Mouse (Mus musculus) adrenal gland, adult 2 months (tissue): ENCODE data around the gene Mylk. TPM values are rescaled to one million over a fixed set of nuclear protein-coding genes. Genes with fewer than 3 reads are reported as not detected.
"Not testable (repeated sequence)": the region's sequence is repeated elsewhere in the genome, so short reads cannot be mapped to it uniquely, and the experiment has no call there.

Source experiments
- DNase-seq: peaks from one replicate; pipeline ENCODE4 v3.0.0; 2021
- long read RNA-seq: library from polyadenylated mRNA; stranded (forward); transcript quantifications from one replicate; pipeline ENCODE4 v2.0.0, GENCODE M21; 2021
- polyA plus RNA-seq: library from polyadenylated mRNA; depleted of rRNA; stranded (reverse); fragments of >200 nt; gene quantifications from 2 replicates; pipeline ENCODE4 v1.2.3, GENCODE M21; 2012; rRNA removed
- total RNA-seq, 2 experiments: library from RNA; stranded (reverse); gene quantifications; 2 replicates each; pipeline ENCODE4 v1.2.3; 2021

Gene Mylk
- 10 to 100 TPM; 53.7 to 58.8 TPM for total RNA-seq
- 20.0 and 21.1 TPM in 2 replicates for polyA plus RNA-seq
- long read RNA-seq, partial matches to known transcripts = 11 of 19 reads
- long read RNA-seq, other reads (novel, unspliced or antisense) = 5 of 19 reads

DNA sequence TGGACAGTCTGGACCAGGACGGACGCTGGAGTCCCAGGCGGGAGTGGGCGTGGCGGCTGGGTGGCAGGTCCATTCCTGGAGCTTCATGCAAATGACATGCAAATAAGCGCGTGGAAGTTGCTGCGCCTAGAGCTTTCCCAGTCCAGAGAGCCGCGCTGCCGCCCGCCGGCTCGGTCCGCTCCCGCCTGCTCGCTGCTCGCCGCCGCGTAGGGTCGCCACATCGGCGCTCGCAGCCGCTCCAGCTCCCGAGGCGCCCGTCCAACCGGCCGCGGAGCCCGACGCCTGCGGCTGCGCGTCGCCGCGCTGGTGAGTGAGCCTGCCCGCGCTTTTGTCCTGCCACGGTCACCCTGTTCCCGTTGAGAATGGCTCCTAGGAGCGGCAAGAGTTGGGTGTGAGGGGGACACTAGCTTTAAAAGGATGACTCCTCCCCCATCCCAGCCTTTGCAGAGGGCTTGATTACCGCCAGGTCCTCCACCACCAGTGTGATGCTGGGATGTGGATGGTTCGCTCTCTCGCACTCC lies at the start of gene Mylk:
Gene Mylk, plus strand, starts transcription at position 146 of the 521 bp plus-strand sequence.
- DNase-seq = peak; percentile 95

DNA sequence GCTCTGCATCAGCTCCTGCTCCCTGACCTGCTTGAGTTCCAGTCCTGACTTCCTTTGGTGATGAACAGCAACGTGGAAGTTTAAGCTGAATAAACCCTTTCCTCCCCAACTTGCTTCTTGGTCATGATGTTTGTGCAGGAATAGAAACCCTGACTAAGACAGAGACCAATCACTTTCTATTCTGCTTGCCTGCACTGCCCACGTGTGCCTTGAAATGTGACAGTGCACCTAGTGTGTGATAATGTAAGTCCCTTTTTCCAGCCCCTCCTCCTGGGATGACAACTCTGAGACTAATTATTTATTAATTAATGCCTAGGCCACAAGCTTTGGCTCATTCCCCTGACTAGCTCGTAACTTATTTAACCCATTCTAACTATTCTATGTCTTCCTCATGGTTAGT lies 46.3 kb upstream of the Mylk start:
- not testable (repeated sequence) for DNase-seq

DNA sequence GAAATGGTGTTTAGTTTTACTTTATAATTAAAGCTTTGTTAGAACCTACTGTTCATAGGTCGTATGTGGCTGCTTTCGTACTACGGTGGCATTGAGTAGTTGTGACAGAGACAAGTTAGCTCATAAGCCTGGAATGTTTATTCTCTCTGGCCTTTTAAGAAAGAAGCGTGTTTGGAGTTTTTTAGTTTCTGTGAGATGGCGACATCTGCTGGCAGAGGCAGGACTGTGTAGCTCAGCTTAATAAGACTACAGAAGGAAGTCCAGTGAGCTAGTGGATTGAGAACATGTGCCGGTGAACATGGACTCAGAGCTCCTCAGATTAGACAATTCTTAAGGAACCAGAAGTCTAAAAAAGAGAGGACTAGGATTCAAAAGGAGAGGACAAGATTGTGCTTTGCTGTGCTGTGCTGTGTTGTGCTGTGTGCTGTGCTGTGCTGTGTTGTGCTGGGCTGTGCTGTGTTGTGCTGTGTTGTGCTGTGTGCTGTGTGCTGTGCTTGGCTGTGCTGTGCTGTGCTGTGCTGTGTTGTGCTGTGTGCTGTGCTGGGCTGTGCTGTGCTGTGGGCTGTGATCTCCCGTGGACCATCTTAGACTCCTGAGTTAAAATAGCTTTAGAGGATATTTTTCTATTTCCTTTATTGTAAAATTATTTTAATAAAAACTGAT lies 44.7 kb upstream of the Mylk start:
- DNase-seq = peak; percentile 79

GRCm38 (mm10) chr16:34700828-34701216 lies 44.2 kb upstream of the Mylk start:
- no peak for DNase-seq

DNA sequence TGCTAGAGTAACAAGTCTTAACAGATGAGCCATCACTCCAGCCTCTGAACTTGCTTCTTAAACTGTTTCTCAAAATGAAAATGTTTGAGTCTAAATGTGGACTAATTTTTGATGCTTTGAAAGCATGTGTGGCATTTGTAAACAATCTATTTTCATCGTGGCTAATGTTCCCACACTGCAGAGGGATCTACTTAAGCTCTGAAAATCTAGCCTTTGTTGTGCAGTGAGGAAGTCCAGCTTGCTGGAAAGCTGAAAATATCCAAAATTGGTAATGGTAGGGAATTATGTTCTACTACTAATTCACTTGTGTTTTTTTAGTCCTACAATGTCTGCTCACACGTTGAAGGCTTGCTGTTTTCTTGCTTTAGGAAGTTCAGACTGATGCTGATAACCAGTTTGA lies 39.0 kb upstream of the Mylk start:
- DNase-seq = no peak

GRCm38 (mm10) chr16:34706487-34706946 lies 38.5 kb upstream of the Mylk start:
- no peak for DNase-seq

GRCm38 (mm10) chr16:34711481-34711880 lies 33.5 kb upstream of the Mylk start:
- DNase-seq = no peak

DNA sequence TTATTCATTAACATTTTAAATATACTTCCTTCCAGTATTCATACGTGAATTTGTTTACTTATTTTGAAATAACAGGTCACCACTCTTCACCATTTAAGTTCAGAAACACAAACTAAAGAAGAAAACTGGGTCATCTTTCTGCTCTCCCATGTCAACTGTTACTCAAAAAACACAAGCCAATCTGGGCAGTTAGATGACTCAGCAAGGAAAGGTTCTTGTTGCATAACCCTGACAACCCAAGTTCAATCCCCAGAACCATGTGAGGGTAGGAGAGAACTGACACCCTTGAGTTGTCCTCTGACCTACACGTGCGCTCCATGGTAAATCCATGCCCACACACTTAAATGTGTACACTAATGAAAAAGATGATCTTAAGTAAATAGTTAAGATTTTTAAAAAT lies 19.9 kb upstream of the Mylk start:
- DNase-seq = no peak

DNA sequence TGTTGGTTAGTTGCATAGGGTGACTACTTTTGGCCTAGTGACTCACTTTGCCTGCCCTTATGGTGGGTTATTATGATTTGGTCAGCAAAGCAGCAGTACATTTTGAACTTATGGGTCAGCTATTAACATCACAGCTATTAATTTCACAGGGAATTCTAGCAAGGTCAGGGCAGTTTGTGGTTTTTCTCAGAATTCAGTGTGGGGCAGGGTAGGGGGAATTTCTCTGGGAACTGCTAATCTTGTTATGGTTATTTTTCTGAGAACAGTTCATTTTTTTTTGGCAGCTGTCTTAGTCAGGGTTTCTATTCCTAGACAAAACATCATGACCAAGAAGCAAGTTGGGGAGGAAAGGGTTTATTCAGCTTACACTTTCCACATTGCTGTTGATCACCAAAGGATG lies 16.4 kb upstream of the Mylk start:
- not testable (repeated sequence) for DNase-seq

- no peak for DNase-seq
These were observed 15.6 kb upstream of the Mylk start for GRCm38 (mm10) chr16:34729371-34729770.

DNA sequence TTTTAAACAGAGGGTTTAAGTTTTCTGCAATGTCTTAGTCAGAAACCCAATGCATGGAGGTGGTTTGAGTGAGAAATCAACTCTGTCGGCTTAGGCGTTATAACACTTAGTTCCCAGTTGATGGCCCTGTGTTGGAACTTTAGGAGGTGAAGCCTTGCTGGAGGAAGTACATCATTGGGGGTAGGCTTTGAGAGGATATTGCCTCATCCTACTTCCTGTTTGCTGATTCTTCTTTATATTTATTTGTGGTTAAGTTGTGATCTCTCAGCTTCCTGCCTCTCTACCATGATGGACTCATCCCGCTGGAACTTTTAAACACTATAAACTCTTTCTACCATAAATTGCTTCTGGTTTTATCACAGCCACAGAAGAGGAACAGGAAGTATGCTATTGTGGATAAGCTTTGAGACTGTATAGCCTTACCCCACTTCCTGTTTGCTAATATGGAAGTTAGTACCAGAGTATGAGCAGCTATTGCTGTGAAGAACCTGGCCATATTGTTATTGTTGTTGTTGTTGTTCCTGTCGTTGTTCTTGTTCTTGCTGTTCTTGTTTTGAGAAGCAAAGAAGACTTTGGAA lies 6.3 kb upstream of the Mylk start:
- no peak for DNase-seq

DNA sequence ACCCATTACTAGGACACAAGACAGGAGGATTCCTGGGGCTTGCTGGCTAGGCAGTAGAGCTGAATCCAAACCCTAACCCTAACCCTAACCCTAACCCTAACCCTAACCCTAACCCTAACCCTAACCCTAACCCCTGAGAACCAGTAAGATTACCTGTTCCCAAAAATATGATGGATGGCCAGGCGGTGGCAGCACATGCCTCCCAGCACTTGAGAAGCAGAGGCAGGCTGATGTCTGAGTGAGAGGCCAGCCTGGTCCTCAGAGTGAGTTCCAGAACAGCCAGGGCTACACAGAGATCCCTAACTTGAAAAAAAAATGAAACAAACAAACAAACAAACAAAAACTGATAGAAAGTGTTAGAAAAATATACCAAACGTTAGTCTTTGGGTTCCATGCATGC lies 2.1 kb upstream of the Mylk start:
- no peak for DNase-seq

GRCm38 (mm10) chr16:34748081-34748720 lies 3.2 kb downstream of the Mylk start:
- no peak for DNase-seq

DNA sequence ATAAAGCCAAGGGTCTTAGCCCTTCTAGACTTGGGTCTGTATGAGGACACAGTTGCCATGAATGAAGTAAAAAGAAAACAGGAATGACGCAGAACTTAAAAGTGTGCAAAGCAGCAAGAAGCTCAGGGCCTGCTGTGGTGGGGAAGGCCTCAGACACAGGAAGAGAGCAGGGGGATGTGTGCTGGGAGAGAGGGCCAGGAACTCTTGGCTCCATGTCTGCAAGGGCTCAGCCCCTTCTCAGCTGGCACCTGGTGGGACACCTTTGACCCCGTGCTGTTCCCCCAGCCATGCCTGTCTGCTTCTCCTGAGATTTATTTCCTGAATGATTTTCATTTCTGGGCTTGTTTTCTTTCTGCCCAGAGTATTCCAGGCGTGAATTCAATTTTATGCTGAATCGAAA lies 4.5 kb downstream of the Mylk start:
- no peak for DNase-seq

GRCm38 (mm10) chr16:34752026-34752425 lies 7.0 kb downstream of the Mylk start:
- no peak for DNase-seq

GRCm38 (mm10) chr16:34752977-34753376 lies 8.0 kb downstream of the Mylk start:
- DNase-seq = no peak

- no peak for DNase-seq
These were observed 12.0 kb downstream of the Mylk start for GRCm38 (mm10) chr16:34756991-34757390.

- no peak for DNase-seq
These were observed 13.2 kb downstream of the Mylk start for GRCm38 (mm10) chr16:34758205-34758604.

GRCm38 (mm10) chr16:34763959-34764591 lies 19.1 kb downstream of the Mylk start:
- no peak for DNase-seq

- DNase-seq = no peak
These were observed 20.7 kb downstream of the Mylk start for GRCm38 (mm10) chr16:34765666-34766065.

GRCm38 (mm10) chr16:34766193-34766592 lies 21.2 kb downstream of the Mylk start:
- no peak for DNase-seq

DNA sequence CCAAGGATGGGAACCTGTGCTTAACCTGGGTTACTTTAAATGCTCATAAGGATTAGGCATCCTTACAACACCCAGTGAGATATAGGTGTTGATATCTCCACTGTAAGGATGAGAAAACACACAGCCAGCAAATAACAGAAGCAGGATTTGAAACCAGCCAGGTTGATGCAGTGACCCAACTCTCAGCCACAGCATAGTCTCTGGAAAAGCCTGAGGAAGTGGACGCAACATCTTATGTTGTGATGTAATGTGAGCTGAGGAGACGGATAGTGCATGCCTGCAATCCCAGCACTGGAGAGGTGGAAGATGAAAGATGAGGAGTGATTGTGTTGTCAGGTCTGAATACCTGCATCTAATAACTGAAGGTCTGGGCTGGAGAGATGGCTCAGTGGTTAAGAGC lies 22.4 kb downstream of the Mylk start:
- no peak for DNase-seq

DNA sequence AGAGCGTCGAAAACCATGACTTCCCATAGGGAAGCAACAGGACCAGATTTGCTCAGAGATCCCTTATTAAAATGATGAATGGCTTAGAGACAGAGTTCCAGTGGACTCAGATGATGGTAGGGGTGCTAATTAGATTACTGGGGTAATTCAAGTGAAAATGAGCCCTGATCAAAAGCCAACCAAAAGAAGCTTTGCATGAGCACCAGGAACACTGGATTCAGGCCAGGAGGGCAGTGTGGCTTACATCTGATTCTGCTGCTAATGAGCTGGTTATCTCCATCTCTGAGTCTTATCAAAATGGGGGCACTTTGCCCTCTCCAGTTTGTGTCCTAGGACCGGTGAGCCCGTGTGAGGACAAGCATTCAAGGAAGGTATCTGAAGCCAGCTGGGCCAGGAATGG lies 23.4 kb downstream of the Mylk start:
- DNase-seq = no peak
